Mouse (Mus musculus): ENCODE results near the gene Tmem191c. TPM values are rescaled to one million over a fixed set of nuclear protein-coding genes. Genes with fewer than 3 reads are reported as not detected.
"Not testable (repeated sequence)": the region's sequence is repeated elsewhere in the genome, so short reads cannot be mapped to it uniquely, and the experiment has no call there.

Gene Tmem191c
- 11.0 and 13.0 TPM in 2 replicates for total RNA-seq (2017)

DNA sequence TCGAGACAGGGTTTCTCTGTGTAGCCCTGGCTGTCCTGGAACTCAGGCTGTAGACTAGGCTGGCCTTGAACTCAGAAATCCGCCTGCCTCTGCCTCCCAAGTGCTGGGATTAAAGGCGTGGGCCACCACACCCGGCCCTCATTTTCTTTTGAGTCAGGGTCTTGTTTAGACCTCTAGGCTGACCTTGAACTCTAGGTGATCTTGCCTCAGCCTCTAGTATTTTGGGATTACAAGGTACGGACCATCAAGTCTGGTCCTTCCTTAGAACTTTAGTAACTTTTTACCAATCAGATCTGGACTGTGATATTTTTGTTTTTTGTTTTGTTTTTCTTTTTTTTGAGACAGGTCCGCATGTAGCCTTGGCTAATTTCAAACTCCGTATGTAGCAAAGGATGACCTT, at the start of gene Tmem191c:
Tmem191c (plus strand) TSS at position 357 of the 400 bp plus-strand sequence.
- ATAC-seq (ENCODE audit: extremely low read depth, insufficient number of reproducible peaks, low FRiP score, poor library complexity, severe bottlenecking), result no peak

GRCm38 (mm10) chr16:17226496-17226895, 49.4 kb upstream of the Tmem191c start:
- no peak for ATAC-seq (ENCODE audit: extremely low read depth, insufficient number of reproducible peaks, low FRiP score, poor library complexity, severe bottlenecking)

- ATAC-seq (ENCODE audit: extremely low read depth, insufficient number of reproducible peaks, low FRiP score, poor library complexity, severe bottlenecking), result not testable (repeated sequence)
Measured at GRCm38 (mm10) chr16:17231523-17231922, 44.4 kb upstream of the Tmem191c start.

DNA sequence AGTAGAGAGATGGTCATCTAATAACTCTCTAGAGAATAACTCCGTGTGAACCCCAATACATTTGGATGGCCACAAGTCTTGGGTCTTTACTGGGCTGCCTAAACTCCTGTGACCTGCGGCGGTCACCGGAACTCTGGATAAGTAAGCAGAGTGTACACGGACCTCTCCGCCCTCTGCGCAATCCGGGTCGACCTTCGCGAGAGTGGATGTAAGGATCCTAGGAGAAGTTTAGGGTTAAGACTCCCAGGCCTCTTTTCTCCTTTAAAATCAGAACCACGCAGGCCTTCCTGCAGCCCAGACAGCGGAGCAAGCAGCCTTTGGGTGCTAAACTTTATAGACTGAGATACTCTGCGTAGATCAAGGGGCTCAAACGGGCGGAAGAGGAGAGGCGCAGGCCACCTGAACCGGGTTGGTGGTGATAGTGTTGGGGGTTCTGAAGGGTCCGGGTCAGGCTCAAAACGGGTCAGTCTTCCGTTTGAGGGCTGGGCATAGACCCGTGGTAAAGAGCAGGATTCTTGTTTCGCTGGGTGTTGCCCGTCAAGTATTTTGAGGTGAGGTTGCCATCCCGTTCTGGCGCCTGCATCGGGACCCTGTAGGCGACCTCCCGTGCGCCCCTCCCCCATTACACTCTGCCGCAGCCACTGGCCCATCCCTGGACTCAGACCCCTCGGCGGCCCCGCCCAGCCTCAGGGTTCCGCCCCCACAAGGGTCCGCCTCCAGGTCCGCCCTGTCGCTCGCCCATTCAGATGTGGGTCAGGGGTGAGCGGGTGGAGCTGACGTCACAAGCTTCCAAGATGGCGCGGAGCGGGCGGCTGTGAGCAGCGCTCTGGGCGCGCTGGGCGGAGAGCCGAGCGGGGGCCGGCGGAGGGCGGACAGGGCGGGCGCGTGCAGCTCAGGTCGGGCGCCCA, 42.8 kb upstream of the Tmem191c start, which contains the start of gene Hic2:
Hic2 (plus strand) TSS at position 779 of the 908 bp plus-strand sequence.
- ATAC-seq (ENCODE audit: extremely low read depth, insufficient number of reproducible peaks, low FRiP score, poor library complexity, severe bottlenecking), result peak; percentile 96

DNA sequence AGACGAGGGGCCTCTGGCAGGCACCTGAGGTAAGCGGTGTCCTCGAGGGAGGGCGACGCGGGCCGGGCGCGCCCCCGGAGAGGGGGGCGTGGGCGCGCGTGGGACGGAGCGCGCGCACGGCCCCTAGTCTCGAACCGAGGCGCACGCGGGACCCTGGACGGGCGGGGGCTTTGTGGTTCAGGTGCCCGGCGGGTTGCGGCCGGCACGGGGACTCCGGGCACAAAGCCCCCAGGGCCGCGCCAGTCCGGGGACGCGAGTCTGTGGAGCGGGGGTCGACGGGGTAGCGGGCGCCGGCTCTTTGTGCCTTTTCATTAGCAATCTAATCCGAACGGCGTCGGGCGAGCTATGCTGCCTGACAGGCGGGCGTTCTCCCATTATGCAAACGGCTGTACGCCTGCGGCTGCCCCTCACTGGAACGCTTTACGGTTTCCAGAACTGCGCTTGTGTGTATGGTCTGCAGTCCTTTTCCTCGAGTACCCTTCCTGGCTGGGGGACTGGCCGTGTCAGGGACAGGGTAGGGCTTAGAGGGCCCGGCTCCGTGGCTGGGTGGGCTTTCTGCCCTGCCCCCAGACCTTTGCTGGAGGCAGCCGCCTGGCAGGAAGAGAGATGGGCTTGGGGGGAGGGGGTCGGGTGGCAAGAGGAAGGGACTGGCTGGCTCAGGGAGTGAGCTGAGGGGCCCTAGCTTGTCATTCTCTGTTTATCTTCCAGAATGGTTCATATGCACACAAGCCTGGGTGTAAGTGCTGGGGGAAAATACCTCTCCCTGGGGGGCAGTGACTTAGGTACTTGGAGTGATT, 42.0 kb upstream of the Tmem191c start:
- no peak for ATAC-seq (ENCODE audit: extremely low read depth, insufficient number of reproducible peaks, low FRiP score, poor library complexity, severe bottlenecking)

DNA sequence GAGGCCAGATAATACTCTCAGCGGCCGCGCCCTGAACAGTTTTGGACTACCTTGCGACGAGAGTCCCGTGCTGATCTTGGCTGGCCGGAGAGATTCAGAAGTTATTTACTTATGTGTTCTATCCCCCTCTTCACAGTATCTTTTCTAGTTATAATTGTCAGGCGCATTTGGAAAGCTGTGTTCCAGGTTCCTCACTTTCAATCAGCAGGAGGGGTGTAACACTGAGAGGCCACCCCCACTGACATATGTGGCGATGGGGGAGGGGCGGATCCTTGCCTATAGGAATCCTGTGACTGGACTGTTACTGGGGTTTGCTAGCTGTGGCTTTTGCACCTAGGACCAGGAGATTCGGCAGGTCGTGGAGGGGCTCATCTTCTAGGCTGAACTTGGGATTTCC, 41.4 kb upstream of the Tmem191c start:
- ATAC-seq (ENCODE audit: extremely low read depth, insufficient number of reproducible peaks, low FRiP score, poor library complexity, severe bottlenecking), result no peak

DNA sequence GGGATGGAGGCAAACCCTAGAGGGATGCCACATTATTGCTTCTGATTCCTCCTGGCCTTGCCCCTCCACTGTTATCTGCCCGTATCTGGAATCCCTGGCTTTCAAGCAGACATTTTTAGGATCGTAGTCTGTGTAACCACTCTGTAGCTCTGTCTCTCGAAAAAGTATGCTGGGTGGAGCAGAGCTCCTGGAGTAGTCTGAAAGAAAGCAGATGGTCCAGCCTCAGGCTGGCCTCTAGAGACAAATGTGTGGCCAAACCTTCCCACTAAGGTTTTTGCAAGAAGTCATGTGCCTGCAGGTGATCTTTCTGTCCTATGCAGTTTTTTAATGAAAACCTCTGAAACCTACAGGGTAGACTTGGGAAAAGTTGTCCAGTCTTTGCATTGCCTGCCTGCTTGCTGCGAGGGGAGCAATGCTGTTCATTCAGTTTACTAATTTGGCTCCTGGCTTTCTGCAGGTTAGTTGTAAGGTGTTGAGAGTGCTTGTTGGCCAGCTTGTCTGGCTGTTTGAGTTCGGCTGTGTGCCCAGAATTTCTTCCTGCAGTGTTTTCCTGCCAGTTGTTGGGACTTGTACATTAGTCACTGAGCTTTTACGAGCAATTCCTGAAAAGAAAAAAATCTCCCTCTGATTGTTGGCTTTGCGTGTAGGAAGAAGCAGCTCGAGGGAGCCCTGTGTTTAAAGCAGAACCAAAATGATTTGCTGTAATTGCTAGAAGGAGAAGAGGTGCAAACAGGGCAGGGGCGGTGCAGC, 40.8 kb upstream of the Tmem191c start:
- no peak for ATAC-seq (ENCODE audit: extremely low read depth, insufficient number of reproducible peaks, low FRiP score, poor library complexity, severe bottlenecking)

DNA sequence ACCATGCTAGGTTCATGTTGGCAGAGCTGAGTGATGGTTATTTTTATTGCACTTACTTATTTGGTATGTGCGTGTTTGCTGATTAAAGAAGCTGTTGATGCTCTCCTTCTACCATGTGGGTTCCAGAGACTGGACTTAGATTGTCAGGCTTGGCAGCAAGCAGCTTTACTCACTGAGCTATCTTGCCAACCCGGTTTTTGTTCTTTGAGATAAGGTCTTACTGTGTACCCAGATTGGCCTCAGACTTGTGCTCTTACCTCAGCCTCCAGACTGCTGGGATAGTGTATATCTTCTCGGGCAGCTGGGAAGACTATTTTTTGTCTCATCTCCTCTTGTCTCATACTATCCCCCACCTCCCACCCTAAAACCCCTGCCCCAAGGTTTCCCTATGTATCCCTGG, 38.2 kb upstream of the Tmem191c start:
- no peak for ATAC-seq (ENCODE audit: extremely low read depth, insufficient number of reproducible peaks, low FRiP score, poor library complexity, severe bottlenecking)

GRCm38 (mm10) chr16:17239409-17239808, 36.5 kb upstream of the Tmem191c start:
- no peak for ATAC-seq (ENCODE audit: extremely low read depth, insufficient number of reproducible peaks, low FRiP score, poor library complexity, severe bottlenecking)

DNA sequence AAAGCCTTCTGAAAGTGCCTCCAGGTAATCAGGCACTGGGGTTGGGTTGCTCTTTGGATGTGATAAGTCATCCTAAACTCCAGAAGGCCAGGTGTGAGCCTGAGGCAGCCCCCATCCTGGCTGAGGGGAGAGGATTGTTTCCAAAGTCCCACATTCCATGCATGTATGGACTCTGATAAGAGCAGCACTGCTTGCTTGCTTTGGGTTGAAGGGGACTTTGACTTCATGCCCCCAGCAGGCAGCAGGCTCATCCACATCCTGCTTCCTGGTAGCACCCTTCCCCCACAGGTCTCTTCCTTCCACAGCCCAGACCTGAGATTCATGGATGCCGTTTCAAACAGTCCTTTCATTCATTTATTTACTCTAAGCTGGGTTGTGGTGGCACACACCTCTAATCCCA, 32.1 kb upstream of the Tmem191c start:
- no peak for ATAC-seq (ENCODE audit: extremely low read depth, insufficient number of reproducible peaks, low FRiP score, poor library complexity, severe bottlenecking)

DNA sequence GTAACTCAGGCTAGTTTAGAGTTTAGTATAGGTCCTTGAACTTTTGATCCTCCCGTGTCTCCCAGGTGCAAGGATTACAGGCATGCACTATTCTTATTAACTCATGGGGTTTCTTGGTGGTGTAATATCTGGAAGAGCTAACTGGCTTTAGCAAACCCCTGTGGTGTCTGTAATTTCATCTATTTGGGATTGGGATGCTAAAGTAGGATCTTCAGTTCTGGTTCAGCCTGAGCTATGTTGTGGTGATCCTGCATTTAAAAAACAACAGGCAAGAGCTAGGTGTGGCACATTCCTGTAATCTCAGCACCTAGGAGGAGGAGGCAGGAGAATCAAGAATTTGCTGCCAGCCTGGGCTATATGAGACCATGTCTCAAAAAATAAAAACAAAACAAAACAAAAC, 30.9 kb upstream of the Tmem191c start:
- ATAC-seq (ENCODE audit: extremely low read depth, insufficient number of reproducible peaks, low FRiP score, poor library complexity, severe bottlenecking), result no peak

- no peak for ATAC-seq (ENCODE audit: extremely low read depth, insufficient number of reproducible peaks, low FRiP score, poor library complexity, severe bottlenecking)
Measured at GRCm38 (mm10) chr16:17247727-17248126, 28.1 kb upstream of the Tmem191c start.

DNA sequence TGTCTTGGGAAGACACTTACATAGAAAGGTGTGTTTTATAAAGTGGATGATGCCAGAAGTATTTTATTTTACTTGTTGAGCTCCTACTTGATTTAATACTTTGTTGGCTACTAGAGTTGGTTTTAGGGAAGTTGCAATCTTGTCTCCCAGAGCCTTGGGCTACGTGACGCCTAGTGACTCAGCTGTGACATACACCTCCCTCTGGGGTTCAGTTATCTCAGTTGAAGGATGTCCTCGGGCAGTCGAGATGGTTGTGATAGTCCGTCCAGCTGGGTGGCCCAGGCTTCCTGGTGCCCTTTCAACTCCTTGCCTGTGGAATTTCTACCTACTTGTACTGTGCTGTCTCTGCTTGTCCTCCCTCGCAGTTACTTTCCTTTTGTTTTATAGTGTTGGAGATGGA, 26.7 kb upstream of the Tmem191c start:
- no peak for ATAC-seq (ENCODE audit: extremely low read depth, insufficient number of reproducible peaks, low FRiP score, poor library complexity, severe bottlenecking)

- ATAC-seq (ENCODE audit: extremely low read depth, insufficient number of reproducible peaks, low FRiP score, poor library complexity, severe bottlenecking), result no peak
Measured at GRCm38 (mm10) chr16:17251539-17251938, 24.3 kb upstream of the Tmem191c start.

GRCm38 (mm10) chr16:17252086-17252726, 23.7 kb upstream of the Tmem191c start:
- ATAC-seq (ENCODE audit: extremely low read depth, insufficient number of reproducible peaks, low FRiP score, poor library complexity, severe bottlenecking), result no peak

- ATAC-seq (ENCODE audit: extremely low read depth, insufficient number of reproducible peaks, low FRiP score, poor library complexity, severe bottlenecking), result no peak
Measured at GRCm38 (mm10) chr16:17252841-17253240, 23.0 kb upstream of the Tmem191c start.

GRCm38 (mm10) chr16:17254005-17254597, 21.8 kb upstream of the Tmem191c start:
- ATAC-seq (ENCODE audit: extremely low read depth, insufficient number of reproducible peaks, low FRiP score, poor library complexity, severe bottlenecking), result no peak

DNA sequence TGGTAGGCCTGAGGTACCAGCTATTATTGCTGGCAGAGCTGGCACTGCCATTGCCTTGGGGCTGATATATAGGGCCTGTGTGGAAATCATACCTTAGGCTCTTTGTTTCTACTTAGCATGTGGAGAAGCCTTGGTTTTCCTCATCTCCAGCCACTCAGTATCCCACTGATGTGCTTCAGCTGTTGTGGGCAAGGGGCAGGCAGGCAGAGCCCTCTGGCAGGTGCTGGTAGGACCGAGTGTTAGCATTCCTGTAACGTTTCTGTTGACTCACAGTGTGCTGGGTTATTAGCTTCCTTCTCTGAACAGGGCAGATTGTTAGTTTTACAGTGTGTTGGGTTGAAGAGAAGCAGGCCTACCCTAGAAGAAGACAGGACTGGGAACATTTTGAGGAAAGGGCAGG, 20.6 kb upstream of the Tmem191c start:
- no peak for ATAC-seq (ENCODE audit: extremely low read depth, insufficient number of reproducible peaks, low FRiP score, poor library complexity, severe bottlenecking)
